Mouse (Mus musculus): ENCODE measurements around the gene Pde4b.

The Pde4b gene

DNA sequence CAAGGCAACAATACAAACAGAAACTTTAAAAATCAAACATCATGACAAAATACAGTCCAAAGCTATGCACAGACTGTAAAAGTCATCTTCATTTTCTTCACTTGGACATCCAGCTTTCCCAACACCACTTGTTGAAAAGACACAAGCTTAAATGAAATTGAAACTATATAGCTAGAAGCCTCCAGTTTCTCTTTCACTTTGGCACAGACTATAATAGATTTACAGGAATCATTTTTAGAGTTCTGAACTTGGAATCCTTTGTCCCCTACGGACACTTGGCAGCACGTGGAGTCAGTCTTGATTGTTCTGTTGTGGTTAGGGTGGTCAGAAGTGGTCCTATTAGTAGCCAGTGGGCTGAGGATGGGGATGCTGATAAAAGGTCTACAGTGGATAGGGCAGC is 191.6 kb downstream of the Pde4b start:
- DNase-seq (ENCODE audit: low read depth in 2 of 2, low spot score in 2 of 2): no peak

DNA sequence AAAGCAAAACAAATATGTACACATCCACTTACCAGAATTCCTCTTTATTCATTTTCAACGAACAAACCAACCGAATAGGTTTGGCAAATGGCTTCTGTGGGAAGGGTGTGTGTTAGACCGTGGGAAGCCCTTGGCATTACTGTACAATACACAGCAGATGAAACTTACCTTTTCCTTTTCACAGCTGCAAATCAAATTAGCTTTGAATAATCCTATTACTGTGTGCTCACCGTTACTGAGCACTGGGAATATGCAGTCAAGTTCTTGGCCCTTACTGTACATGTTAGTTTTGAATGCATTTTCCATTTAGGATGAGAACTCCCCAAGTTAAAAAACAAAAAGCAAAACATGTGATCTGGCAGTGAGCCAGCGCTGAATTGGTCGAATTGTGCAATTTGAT is 199.8 kb downstream of the Pde4b start:
- DNase-seq (ENCODE audit: low read depth in 2 of 2, low spot score in 2 of 2): no peak

DNA sequence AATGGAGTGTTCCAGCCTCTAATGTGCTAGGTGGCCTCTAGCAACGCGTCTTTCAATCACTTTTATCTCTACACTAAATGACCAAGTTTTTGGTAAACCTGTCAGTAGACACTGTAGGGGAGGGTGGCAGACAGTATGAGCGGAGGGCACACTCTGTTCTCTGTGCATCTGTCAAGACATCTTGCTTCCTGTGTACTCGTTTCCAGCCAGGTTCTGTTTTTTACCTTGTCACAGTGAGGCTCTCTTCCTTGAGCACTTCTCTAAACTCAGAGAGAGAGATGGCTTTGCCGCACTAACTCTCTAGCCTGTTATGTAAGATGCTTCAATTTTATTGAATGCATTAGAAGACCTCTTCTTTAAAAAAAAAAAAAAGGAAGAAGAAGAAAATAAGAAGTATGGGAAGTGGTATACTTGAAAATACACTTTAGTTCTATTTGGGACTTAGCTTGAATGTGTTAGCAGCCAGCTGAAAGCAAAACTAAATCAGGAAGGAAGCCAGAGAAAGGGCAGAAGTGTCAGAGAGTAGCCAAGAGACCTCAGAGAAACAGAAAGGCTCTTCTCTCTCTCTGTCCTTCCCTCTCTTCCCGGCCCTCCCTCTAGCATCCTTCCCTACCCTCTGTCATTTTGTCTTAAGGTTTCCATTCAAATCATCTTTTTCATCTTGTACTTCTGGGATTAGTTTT is 202.8 kb downstream of the Pde4b start:
- no peak for DNase-seq (ENCODE audit: low read depth in 2 of 2, low spot score in 2 of 2)

GRCm38 (mm10) chr4:102297558-102297957 is 210.2 kb downstream of the Pde4b start:
- no peak for DNase-seq (ENCODE audit: low read depth in 2 of 2, low spot score in 2 of 2)

DNA sequence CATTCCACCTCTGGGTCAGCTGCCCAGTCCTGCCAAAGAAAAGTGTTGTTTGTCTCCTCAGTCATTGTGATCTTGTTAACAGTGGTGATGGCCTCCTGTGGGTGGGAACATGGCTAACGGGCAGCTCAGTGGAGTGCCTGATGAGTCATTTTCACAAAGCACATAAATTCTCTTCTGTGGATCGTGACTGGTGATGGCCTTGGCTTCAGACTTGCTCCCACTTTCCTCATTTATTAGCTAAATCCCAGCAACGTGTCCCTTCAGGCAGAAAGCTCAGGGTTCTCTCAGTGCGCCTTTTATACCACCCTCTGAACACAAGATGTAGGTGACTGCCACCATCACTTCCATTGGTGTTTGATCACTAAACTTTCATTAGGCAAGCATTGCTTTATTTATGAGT is 215.2 kb downstream of the Pde4b start:
- DNase-seq (ENCODE audit: low read depth in 2 of 2, low spot score in 2 of 2): no peak

- no peak for DNase-seq (ENCODE audit: low read depth in 2 of 2, low spot score in 2 of 2)
Measured at GRCm38 (mm10) chr4:102307661-102308297, 220.4 kb downstream of the Pde4b start.

DNA sequence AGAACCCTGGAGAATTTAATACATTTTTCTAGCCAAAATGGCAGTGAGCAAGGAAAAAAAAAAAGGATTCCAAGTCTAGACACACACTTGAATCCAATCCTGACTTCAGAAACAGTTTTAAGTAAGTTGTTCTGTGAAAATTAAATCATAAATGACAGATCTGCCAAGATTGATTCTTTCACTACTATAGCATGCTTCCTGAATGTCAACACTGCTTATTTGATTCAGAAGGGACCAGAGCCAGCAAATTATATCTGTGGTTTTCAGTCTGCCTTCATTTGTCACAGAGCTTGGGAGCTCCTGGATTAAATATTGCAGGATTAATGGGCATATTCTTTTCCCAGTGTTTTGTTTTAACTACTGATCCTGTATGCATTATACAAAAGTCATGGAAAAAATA is 223.3 kb downstream of the Pde4b start:
- DNase-seq (ENCODE audit: low read depth in 2 of 2, low spot score in 2 of 2): no peak

GRCm38 (mm10) chr4:102316011-102316410 is 228.7 kb downstream of the Pde4b start:
- no peak for DNase-seq (ENCODE audit: low read depth in 2 of 2, low spot score in 2 of 2)

DNA sequence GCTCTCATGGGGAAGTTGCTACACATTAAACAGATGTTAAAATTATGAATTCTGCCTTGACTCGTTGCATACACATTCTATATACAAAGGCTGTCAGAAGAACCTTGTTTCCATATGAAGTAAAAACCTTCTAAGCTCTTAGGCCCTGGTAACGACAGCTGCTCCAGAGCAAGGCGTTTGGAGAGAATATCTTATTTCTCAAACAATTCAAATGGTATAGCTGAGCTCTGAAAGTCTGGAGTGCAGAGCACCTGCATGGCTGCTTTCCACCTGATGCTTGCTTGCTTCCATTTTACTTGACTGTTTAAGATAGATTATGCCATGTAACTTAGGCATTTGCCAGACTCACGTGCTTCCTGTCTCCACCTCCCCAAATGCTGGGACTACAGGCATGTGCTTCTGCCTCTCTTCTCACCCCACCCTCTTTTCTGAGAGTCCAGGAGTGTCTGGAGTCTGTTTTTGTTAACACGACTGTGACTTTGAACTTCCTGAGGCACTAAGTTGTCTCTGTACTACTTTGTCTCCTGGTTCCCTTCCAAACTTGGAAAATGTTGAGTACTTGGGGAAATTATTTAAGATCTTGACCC is 229.4 kb downstream of the Pde4b start:
- DNase-seq (ENCODE audit: low read depth in 2 of 2, low spot score in 2 of 2): no peak

- DNase-seq (ENCODE audit: low read depth in 2 of 2, low spot score in 2 of 2): no peak
Measured at GRCm38 (mm10) chr4:102318596-102318995, 231.3 kb downstream of the Pde4b start.

DNA sequence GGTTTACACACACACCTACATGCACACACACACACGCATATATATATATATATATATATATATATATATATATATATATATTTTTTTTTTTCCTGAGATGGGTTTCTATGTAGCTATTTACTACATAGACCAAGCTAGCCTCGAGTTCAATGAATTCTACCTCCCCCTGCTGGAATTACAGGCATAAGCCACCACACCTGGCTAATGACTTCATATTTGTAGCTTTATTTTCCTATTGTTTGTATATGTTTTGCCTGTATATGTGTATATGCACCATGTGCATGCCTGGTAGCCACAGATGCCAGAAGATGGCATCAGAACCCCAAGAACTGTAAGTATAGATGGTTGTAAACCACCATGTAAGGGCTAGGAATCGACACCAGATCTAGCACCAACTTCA is 234.0 kb downstream of the Pde4b start:
- no peak for DNase-seq (ENCODE audit: low read depth in 2 of 2, low spot score in 2 of 2)

DNA sequence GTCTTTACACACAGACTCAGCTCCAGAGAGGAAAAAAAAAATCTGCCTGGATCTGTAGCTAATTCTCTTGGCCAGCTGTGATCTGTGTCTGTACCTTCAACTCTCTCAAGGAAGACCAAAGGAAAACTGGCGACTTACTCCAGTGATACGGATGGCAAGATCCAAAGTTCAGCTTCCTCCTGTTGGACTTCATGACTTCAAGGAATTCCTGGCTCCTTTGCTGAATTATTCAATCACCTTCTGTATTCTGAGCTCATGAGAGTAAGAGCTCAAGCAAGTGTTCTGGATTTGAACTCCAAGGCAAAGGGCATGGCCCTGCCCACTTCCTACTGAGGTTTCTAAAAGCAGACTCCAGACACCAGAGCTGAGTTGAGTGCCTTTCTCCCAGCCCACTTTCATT is 245.0 kb downstream of the Pde4b start:
- DNase-seq (ENCODE audit: low read depth in 2 of 2, low spot score in 2 of 2): no peak

DNA sequence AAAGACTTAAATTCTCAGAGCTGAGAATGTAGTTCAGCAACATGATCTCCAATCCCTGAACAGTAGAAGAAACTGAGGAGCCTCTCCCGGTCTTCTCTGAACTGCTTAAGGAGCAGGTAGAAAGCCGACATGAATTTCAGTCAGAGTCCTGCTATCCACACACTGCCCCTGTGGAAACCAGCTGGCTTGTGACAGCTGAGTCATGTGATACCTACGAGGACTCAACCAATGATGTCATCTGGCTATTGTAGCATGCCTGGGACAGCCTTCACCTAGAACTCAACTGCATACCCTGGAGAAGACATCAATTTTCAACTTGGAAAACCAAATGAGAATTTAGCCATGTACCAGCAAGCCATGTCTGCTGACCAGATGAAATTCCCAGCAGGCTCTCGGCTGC is 245.5 kb downstream of the Pde4b start:
- DNase-seq (ENCODE audit: low read depth in 2 of 2, low spot score in 2 of 2): no peak

- DNase-seq (ENCODE audit: low read depth in 2 of 2, low spot score in 2 of 2): no peak
Measured at GRCm38 (mm10) chr4:102346911-102347492, 259.7 kb downstream of the Pde4b start.

- no peak for DNase-seq (ENCODE audit: low read depth in 2 of 2, low spot score in 2 of 2)
Measured at GRCm38 (mm10) chr4:102351476-102352475, 264.4 kb downstream of the Pde4b start.

- no peak for DNase-seq (ENCODE audit: low read depth in 2 of 2, low spot score in 2 of 2)
Measured at GRCm38 (mm10) chr4:102353641-102354403, 266.5 kb downstream of the Pde4b start.

DNA sequence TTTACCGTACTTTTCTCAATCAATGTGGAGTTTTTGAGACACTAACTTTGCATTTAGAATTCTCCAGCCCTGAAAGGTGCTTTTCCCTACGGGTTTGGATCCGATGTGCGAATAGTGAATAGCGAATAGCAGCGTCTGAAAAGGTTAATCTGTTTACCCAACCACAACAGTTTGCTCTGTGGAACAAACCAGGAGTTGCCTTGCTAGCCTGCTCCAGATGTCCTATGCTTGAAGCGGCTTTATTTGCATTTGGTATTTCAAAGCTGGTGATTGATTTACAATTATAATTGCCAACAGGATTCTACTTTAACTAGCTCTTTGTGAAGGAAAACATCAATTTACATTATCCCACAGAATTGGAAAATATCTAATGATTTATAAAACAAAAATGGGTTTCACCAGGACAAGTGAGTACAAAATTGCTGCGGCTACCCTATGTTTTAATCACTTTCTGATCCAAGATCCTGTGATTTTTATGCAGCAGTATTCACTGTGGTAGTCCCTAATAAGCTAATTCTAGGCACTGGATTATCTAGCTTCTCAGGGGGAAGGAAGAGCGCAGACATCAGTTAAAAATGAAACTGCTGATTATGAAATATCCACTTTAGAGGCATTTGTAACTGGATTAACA is 280.9 kb downstream of the Pde4b start:
- DNase-seq (ENCODE audit: low read depth in 2 of 2, low spot score in 2 of 2): no peak

- no peak for DNase-seq (ENCODE audit: low read depth in 2 of 2, low spot score in 2 of 2)
Measured at GRCm38 (mm10) chr4:102374614-102375013, 287.3 kb downstream of the Pde4b start.

GRCm38 (mm10) chr4:102382763-102383505 is 295.6 kb downstream of the Pde4b start:
- no peak for DNase-seq (ENCODE audit: low read depth in 2 of 2, low spot score in 2 of 2)
